Mouse (Mus musculus): Measurements from ENCODE around the gene Clint1.
"Not testable (repeated sequence)": the region's sequence is repeated elsewhere in the genome, so short reads cannot be mapped to it uniquely, and the experiment has no call there.

The Clint1 gene

GRCm38 (mm10) chr11:45848253-45848652 is 3.6 kb upstream of the Clint1 start:
- no peak for DNase-seq (ENCODE audit: low read depth, low spot score)

GRCm38 (mm10) chr11:45849203-45849602 is 2.6 kb upstream of the Clint1 start:
- no peak for DNase-seq (ENCODE audit: low read depth, low spot score)

DNA sequence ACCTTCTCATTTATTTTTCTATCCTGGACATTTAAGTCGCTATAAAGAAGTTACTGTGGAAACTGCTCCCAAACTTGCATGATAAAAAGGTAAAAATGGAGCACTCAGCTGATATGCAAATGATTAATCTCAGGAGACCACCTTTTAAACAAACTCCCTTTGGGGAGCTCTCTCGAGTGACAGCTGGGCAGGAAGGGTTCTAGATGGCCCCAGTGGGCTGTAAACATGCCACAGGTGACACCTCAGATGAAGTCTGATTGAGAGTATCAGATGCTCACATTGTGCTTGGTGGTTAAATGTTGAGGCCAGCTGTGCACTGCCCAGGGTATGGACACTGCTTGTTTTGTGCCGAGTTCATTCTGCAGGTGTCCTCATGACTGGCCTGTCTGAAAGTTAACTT is 2.0 kb upstream of the Clint1 start:
- DNase-seq (ENCODE audit: low read depth, low spot score) = no peak

DNA sequence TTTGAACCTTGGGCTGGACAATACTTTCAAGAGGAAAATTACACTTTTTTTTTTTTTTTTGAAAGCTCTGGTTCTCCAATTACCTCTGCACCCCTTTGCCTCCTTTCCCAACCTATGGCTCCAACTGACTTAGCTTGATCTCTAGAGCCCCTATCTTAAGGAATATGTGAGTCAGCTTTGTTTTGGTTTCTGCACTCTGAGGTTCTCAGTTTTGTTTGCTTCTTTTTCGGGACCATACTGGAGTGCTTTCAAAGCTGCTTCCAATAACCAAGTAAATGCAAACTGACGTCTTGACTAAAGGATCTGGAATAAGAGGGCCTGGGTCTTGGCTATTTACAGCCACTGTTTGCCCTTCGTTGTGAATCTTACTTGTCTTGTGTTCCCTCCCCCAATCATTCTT is 1.5 kb upstream of the Clint1 start:
- no peak for DNase-seq (ENCODE audit: low read depth, low spot score)

- DNase-seq (ENCODE audit: low read depth, low spot score) = peak; percentile 4
Observed at GRCm38 (mm10) chr11:45852124-45852994, 508 bp downstream of the Clint1 start.

DNA sequence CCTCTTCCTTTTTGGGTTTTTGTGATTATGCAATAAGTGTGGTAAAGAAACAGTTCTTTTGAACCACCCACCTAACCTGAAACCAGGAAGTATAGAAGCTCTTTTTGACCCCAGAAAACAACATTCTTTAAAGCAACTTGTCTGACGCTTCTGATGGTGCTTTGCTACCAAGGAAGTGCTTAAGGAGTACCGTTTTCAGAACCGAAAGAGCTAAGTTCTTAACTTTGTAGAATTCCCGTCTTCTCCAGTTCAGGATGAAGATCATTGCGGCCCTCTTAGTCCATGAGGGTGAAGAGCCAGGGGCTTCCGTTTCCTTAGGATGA is 1.1 kb downstream of the Clint1 start:
- no peak for DNase-seq (ENCODE audit: low read depth, low spot score)

DNA sequence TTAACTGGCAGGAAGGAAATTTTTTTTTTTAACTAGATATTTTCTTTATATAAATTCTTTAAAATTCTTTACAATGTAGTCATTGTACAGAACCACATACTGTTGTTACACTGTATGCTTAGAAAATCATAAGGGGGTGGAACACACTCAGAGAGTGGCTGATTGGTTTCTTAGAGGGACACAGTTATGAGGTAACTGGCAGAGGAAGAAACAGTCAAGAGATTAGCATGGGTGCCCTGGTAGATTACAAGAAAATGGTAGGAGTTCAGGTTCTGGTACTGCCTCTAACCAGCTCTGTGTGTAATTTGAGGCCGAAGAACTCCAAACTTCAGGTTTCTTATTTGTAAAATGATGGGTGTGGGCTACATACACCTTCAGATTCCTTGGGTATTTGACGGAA is 2.1 kb downstream of the Clint1 start:
- no peak for DNase-seq (ENCODE audit: low read depth, low spot score)

DNA sequence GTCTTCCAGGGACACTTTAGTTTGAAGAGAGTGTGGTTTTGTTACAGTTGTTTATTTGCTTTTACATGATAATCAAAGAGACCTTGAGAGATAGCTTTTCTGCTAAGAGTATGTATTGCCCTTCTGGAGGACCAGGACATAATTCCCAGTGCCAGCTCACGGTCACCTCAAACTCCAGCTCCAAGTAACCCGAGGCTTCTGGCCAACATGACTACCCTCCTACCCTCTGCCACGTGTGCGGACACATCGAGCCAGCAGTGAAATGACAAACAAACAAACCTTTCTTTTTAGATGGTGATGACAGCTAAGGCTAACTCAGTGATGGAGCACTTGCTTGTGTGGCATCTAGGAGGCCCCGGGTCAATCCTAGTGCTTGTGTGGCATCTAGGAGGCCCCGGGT is 2.5 kb downstream of the Clint1 start:
- no peak for DNase-seq (ENCODE audit: low read depth, low spot score)

DNA sequence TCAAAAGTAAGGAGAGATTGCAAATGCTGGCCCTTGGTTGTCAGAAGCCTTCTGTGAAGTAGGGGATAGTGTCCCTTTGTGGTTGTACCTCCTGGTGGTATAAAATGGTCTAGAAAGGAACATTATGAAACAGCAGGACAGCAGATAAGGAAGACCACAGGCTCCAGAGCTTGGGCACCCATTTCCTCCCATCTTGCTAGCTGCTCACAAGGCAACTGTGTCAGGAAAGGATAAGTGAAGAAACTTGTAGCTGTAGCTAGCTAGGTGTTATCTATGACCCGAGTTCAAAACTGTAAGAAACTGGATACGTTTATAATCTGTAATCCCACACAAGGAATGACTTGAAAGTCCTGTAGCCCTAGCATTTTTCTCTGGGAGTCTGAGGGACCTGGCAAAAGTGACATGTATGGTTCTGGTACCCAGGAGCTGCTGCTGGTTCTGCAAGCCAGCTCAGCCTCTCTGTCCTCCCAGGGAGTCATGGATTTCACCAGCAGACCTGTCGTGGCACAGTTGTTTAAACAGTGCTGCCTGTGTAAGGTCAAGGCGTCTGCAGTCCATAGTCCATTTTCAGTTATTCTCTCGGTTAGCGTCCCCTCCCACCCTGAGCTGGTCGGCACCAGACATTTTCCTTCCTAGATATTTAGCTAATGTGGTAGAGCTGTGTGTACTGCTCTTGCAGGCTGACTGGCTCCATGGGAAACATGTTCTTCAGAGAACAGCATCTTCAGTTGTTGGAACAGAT is 3.7 kb downstream of the Clint1 start:
- DNase-seq (ENCODE audit: low read depth, low spot score) = no peak

- no peak for DNase-seq (ENCODE audit: low read depth, low spot score)
Observed at GRCm38 (mm10) chr11:45856149-45856516, 4.3 kb downstream of the Clint1 start.

- no peak for DNase-seq (ENCODE audit: low read depth, low spot score)
Observed at GRCm38 (mm10) chr11:45861334-45861733, 9.5 kb downstream of the Clint1 start.

DNA sequence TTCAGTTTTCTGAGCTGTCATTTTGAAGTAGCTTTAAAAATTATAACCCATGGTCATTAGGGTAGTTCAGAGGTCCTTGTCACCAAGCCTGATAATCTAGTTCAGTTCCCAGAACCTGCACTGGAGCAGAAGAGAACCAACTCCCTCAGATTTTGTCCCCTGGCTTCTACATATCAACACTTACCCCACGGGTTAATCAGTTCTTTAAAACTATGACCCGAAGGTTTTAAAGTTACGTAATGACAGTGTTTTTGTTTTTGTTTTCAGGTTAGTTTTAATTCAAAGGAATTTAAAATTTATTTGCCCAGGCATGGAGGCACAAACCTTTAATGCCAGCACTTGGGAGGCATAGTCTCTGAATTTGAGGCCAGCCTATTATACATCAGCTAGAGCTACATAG is 12.6 kb downstream of the Clint1 start:
- DNase-seq (ENCODE audit: low read depth, low spot score) = no peak

- DNase-seq (ENCODE audit: low read depth, low spot score) = no peak
Observed at GRCm38 (mm10) chr11:45865861-45866260, 14.0 kb downstream of the Clint1 start.

- no peak for DNase-seq (ENCODE audit: low read depth, low spot score)
Observed at GRCm38 (mm10) chr11:45866534-45866933, 14.7 kb downstream of the Clint1 start.

GRCm38 (mm10) chr11:45873666-45874065 is 21.8 kb downstream of the Clint1 start:
- DNase-seq (ENCODE audit: low read depth, low spot score) = no peak

DNA sequence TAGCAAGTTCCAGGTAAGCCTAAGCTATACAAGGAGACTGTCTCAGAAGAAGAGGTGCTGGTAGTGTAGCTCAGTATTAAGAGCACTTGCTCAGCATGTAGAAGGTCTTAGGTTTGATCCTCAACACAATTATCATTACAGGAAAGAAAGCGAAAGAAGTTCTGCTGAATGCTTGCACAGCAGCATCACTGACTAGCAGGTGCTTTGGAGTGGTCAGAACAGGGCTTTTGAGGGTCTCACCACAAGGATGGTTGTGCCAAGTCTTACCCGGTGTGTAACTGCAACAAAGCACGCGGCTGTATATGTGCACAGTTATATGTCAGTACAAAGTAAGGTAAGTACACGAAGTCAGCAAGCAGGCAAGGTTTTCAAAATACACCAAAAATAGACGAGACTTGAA is 22.4 kb downstream of the Clint1 start:
- no peak for DNase-seq (ENCODE audit: low read depth, low spot score)

- DNase-seq (ENCODE audit: low read depth, low spot score) = no peak
Observed at GRCm38 (mm10) chr11:45875351-45875935, 23.6 kb downstream of the Clint1 start.

- DNase-seq (ENCODE audit: low read depth, low spot score) = no peak
Observed at GRCm38 (mm10) chr11:45876036-45876435, 24.2 kb downstream of the Clint1 start.

DNA sequence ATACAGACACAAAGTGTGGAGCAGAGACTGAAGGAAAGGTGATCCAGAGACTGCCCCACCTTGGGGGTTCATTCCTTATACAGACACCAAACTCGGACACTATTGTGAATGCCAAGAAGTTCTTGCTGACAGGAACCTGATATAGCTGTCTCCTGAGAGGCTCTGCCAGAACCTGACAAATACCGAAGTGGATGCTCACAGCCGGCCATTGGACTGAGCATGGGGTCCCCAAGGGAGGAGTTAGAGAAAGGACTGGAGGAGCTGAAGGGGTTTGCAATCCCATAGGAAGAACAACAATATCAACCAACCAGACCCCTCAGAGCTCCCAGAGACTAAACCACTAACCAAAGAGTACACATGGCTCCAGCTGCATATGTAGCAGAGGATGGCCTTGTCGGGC is 27.5 kb downstream of the Clint1 start:
- DNase-seq (ENCODE audit: low read depth, low spot score) = not testable (repeated sequence)

- DNase-seq (ENCODE audit: low read depth, low spot score) = peak; percentile 23
Observed at GRCm38 (mm10) chr11:45881026-45881682, 29.3 kb downstream of the Clint1 start.

GRCm38 (mm10) chr11:45881683-45882068 is 29.8 kb downstream of the Clint1 start:
- no peak for DNase-seq (ENCODE audit: low read depth, low spot score)

DNA sequence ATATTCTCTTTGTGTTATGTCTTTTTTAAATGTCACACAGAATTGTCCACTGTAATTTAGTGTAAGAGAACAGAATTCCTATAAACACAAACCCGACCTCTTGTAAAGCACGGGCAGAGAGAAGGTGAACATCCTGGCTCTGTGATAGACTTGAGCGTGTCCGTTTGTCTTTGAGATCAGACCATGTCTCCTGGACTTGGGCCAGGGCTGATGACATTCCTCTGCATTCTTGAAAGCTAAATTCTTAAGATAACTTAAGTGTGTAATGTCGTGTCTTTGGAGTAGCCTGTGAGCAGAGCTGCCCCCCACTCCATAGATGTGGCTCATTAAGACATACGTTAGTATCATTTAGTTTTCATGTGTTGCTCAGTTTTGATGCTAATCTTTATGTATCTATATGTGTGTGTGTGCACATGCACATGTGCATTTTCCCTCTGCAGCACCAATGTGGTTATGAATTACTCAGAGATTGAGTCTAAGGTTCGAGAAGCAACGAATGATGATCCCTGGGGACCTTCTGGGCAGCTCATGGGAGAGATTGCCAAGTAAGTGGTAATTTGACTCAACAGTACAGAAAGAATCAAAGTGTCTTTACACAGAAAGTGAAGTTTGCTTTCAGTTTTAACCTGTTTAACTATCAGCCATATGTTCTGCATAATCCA is 31.6 kb downstream of the Clint1 start:
- DNase-seq (ENCODE audit: low read depth, low spot score) = no peak

Data from retina, postnatal 7 days (tissue).